Mouse (Mus musculus) intestine, embryonic 16.5 days (tissue): ENCODE data around the gene Tead3. TPM values are rescaled to one million over a fixed set of nuclear protein-coding genes. Genes with fewer than 3 reads are reported as not detected.

ENCODE experiments used
- ATAC-seq: fragments of 200-750 bp; cut with Nextera tagmentation; 2 replicates; pipeline ENCODE4 v1.8.0; 2017; ENCODE audit warnings: moderate TSS enrichment, moderate library complexity
- H3K27ac ChIP-seq: fragments of 300-500 bp; sonication (generic); 2 replicates; pipeline ENCODE4 v1.5.1; 2014; ENCODE audit warnings: mild to moderate bottlenecking, low read length
- H3K27me3 ChIP-seq: fragments of 300-500 bp; sonication (generic); replicated peaks from 2 replicates; pipeline ENCODE4 v1.6.1; 2014; ENCODE audit warnings: low read length, control low read depth, mixed read lengths; ENCODE audit not compliant: control insufficient read depth, insufficient read depth
- H3K36me3 ChIP-seq: fragments of 300-500 bp; sonication (generic); 2 replicates; pipeline ENCODE4 v1.6.1; 2014; ENCODE audit warnings: low read length, control low read depth; ENCODE audit not compliant: control insufficient read depth, insufficient read depth
- H3K4me1 ChIP-seq: fragments of 300-500 bp; sonication (generic); 2 replicates; pipeline ENCODE4 v1.6.1; 2014; ENCODE audit warnings: low read length, control low read depth, mixed read lengths; ENCODE audit not compliant: control insufficient read depth, insufficient read depth
- H3K4me2 ChIP-seq: fragments of 300-500 bp; sonication (generic); 2 replicates; pipeline ENCODE4 v1.6.1; 2014; ENCODE audit warnings: low read depth, low read length, control low read depth
- H3K4me3 ChIP-seq: fragments of 300-500 bp; sonication (generic); 2 replicates; pipeline ENCODE4 v1.5.1; 2014; ENCODE audit warnings: mild to moderate bottlenecking, low read length
- H3K9ac ChIP-seq: fragments of 300-500 bp; sonication (generic); 2 replicates; pipeline ENCODE4 v1.6.1; 2014; ENCODE audit warnings: low read depth, low read length
- H3K9me3 ChIP-seq: fragments of 300-500 bp; sonication (generic); 2 replicates; pipeline ENCODE4 v1.6.1; 2016; ENCODE audit warnings: low read length, control low read depth; ENCODE audit not compliant: control insufficient read depth
- WGBS: fragments of 180-500 bp; shearing (Covaris S2); extraction: QIAGEN DNeasy Blood & Tissue Kit; methylation state at CpG from one replicate; pipeline ENCODE4 v1.1.7; 2014; 5-methylcytosine and 5-hydroxymethylcytosine counted together
- polyA plus RNA-seq: library from polyadenylated mRNA; unstranded; fragments of >200 nt; fragmentation: Nextera tagmentation; extraction: Ambion mirVana; gene quantifications from 2 replicates; pipeline ENCODE4 v1.2.1, GENCODE M21; 2015

Gene Tead3
- polyA plus RNA-seq, 1 experiment from 2014 or later: 9.3 TPM

GRCm38 (mm10) chr17:28349264-28349880, 1.2 kb downstream of the Tead3 start:
- Histone ChIP-seq H3K27ac (peak overlapping the region; percentile 99), H3K4me1 (peaks cover 60% of the 10 kb centered on the region), H3K36me3 (no peaks in the 10 kb centered on the region), H3K4me3 (peak overlapping the region; percentile 89), H3K4me2 (peak overlapping the region; percentile 92), H3K9me3 (no peaks in the 10 kb centered on the region), H3K9ac (peak overlapping the region; percentile 96), H3K27me3 (no peaks in the 10 kb centered on the region; the same call in 1 of the 2 replicates)
- 11% methylated on average over 11 of the region's 13 CpGs for WGBS
- ATAC-seq: no peak

- 43% methylated on average over 6 of the region's 6 CpGs for WGBS
- Histone ChIP-seq H3K4me3 (peak overlapping the region; percentile 89), H3K27me3 (no peaks in the 10 kb centered on the region; the same call in 1 of the 2 replicates), H3K9ac (peak overlapping the region; percentile 96), H3K27ac (peak overlapping the region; percentile 69), H3K4me1 (peaks cover 72% of the 10 kb centered on the region), H3K9me3 (no peaks in the 10 kb centered on the region), H3K36me3 (no peaks in the 10 kb centered on the region), H3K4me2 (peak overlapping the region; percentile 92)
- no peak for ATAC-seq
These were observed 2.4 kb downstream of the Tead3 start for GRCm38 (mm10) chr17:28348211-28348610.

GRCm38 (mm10) chr17:28347327-28347726, 3.3 kb downstream of the Tead3 start:
- peaks cover 76% of the 10 kb centered on the region for H3K4me1 ChIP-seq
- no peak overlapping the region for H3K9ac ChIP-seq
- H3K9me3 ChIP-seq: no peaks in the 10 kb centered on the region
- H3K27ac ChIP-seq: 0 out of 2 replicates have a peak overlapping the region, but pooled peaks have one; percentile 25
- no peak overlapping the region for H3K4me2 ChIP-seq
- 76% methylated on average over 10 of the region's 10 CpGs for WGBS
- H3K27me3 ChIP-seq: no peaks in the 10 kb centered on the region; the same call in 1 of the 2 replicates
- no peaks in the 10 kb centered on the region for H3K36me3 ChIP-seq
- no peak for ATAC-seq
- H3K4me3 ChIP-seq: no peak overlapping the region

- Histone ChIP-seq H3K4me2 (peak overlapping the region; percentile 52), H3K27me3 (no peaks in the 10 kb centered on the region; the same call in 1 of the 2 replicates), H3K9ac (peak overlapping the region; percentile 67), H3K4me1 (peaks cover 83% of the 10 kb centered on the region), H3K9me3 (no peaks in the 10 kb centered on the region), H3K36me3 (no peaks in the 10 kb centered on the region), H3K4me3 (peak overlapping the region; percentile 35), H3K27ac (peak overlapping the region; percentile 94)
- 9% methylated on average over 10 of the region's 10 CpGs for WGBS
- 0 out of 2 replicates have a peak, but pooled peaks have one; percentile 3 for ATAC-seq
These were observed 4.7 kb downstream of the Tead3 start for GRCm38 (mm10) chr17:28345882-28346281.

- no peaks in the 10 kb centered on the region for H3K9me3 ChIP-seq
- peaks cover 89% of the 10 kb centered on the region for H3K4me1 ChIP-seq
- H3K36me3 ChIP-seq: 0 out of 2 replicates have a peak, but pooled peaks cover 2% of the 10 kb centered on the region
- H3K27me3 ChIP-seq: no peaks in the 10 kb centered on the region; the same call in 1 of the 2 replicates
- H3K4me3 ChIP-seq: peak overlapping the region; percentile 35
- peak overlapping the region; percentile 52 for H3K4me2 ChIP-seq
- 8% methylated on average over 8 of the region's 8 CpGs for WGBS
- no peak for ATAC-seq
- H3K9ac ChIP-seq: peak overlapping the region; percentile 67
- H3K27ac ChIP-seq: peak overlapping the region; percentile 94
These were observed 5.3 kb downstream of the Tead3 start for GRCm38 (mm10) chr17:28345271-28345721.

GRCm38 (mm10) chr17:28344670-28345069, 5.9 kb downstream of the Tead3 start:
- Histone ChIP-seq H3K4me2 (peak overlapping the region; percentile 52; the same call in 1 of the 2 replicates), H3K36me3 (peaks cover 8% of the 10 kb centered on the region; the same call in 1 of the 2 replicates), H3K27me3 (no peaks in the 10 kb centered on the region; the same call in 1 of the 2 replicates), H3K4me1 (peaks cover 94% of the 10 kb centered on the region), H3K27ac (peak overlapping the region; percentile 94), H3K9me3 (no peaks in the 10 kb centered on the region), H3K4me3 (no peak overlapping the region), H3K9ac (peak overlapping the region; percentile 67)
- WGBS: 57% methylated on average over 3 of the region's 3 CpGs
- no peak for ATAC-seq

GRCm38 (mm10) chr17:28344050-28344607, 6.5 kb downstream of the Tead3 start:
- Histone ChIP-seq H3K9me3 (no peaks in the 10 kb centered on the region), H3K27ac (peak overlapping the region; percentile 94), H3K4me3 (no peak overlapping the region), H3K36me3 (peaks cover 10% of the 10 kb centered on the region; the same call in 1 of the 2 replicates), H3K4me1 (peaks cover 93% of the 10 kb centered on the region), H3K4me2 (peak overlapping the region; percentile 52; the same call in 1 of the 2 replicates), H3K27me3 (no peaks in the 10 kb centered on the region; the same call in 1 of the 2 replicates), H3K9ac (peak overlapping the region; percentile 67)
- no peak for ATAC-seq
- WGBS: 42% methylated on average over 4 of the region's 4 CpGs

GRCm38 (mm10) chr17:28341091-28341490, 9.5 kb downstream of the Tead3 start:
- ATAC-seq: peak; percentile 91
- WGBS: 3% methylated on average over 26 of the region's 26 CpGs
- peaks cover 15% of the 10 kb centered on the region; the same call in 1 of the 2 replicates for H3K36me3 ChIP-seq
- H3K27me3 ChIP-seq: no peaks in the 10 kb centered on the region
- H3K9me3 ChIP-seq: no peaks in the 10 kb centered on the region
- H3K4me2 ChIP-seq: peak overlapping the region; percentile 49
- H3K4me1 ChIP-seq: peaks cover 78% of the 10 kb centered on the region
- H3K27ac ChIP-seq: peak overlapping the region; percentile 83
- H3K9ac ChIP-seq: peak overlapping the region; percentile 59
- H3K4me3 ChIP-seq: peak overlapping the region; percentile 23

GRCm38 (mm10) chr17:28340578-28340977, 10.0 kb downstream of the Tead3 start:
- WGBS: 51% methylated on average over 7 of the region's 7 CpGs
- Histone ChIP-seq H3K9ac (peak overlapping the region; percentile 59), H3K4me2 (peak overlapping the region; percentile 49), H3K4me3 (no peak overlapping the region), H3K27ac (peak overlapping the region; percentile 83), H3K9me3 (no peaks in the 10 kb centered on the region), H3K4me1 (peaks cover 73% of the 10 kb centered on the region), H3K27me3 (no peaks in the 10 kb centered on the region), H3K36me3 (peaks cover 15% of the 10 kb centered on the region; the same call in 1 of the 2 replicates)
- ATAC-seq: peak; percentile 4; the same call in 1 of the 2 replicates
